Mouse (Mus musculus) testis, adult 2 months (tissue): ENCODE data around the gene Cdkn1b.

ENCODE experiments used
- CTCF ChIP-seq: fragments of 200-500 bp; IDR thresholded peaks from 2 replicates; pipeline ENCODE4 v1.5.1; 2012; ENCODE audit warnings: low read depth, mild to moderate bottlenecking, inconsistent platforms, low read length, moderate library complexity; ENCODE audit not compliant: control insufficient read depth, insufficient read depth, insufficient replicate concordance
- POLR2A ChIP-seq: fragments of 200-500 bp; IDR thresholded peaks from 2 replicates; pipeline ENCODE4 v1.6.1; 2012; ENCODE audit warnings: low read depth, mild to moderate bottlenecking, inconsistent platforms, low read length, moderate library complexity; ENCODE audit not compliant: control insufficient read depth

DNA sequence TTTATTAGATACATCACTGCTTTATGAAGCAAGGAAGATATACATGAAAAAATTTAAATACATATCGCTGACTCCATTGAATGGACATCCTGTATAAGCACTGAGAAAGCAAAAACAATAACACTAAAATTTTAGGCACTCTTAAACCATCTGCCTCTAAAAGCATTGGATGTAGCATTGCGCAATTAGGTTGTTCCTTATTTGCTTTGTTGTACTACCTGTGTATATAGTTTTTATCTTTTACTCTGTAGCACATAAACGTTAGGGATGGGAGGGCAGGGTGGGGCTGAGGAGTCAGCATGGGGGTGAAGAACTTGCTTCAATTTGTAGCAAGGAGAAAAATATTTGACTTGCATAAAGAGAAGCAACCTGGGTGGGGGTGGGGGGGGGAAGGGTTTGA is 4.1 kb downstream of the Cdkn1b start:
- TF ChIP-seq CTCF (no peak), POLR2A (no peak)
